Comparison of ENCODE assay signal across 9 mouse cellular contexts in the genomic region with DNA sequence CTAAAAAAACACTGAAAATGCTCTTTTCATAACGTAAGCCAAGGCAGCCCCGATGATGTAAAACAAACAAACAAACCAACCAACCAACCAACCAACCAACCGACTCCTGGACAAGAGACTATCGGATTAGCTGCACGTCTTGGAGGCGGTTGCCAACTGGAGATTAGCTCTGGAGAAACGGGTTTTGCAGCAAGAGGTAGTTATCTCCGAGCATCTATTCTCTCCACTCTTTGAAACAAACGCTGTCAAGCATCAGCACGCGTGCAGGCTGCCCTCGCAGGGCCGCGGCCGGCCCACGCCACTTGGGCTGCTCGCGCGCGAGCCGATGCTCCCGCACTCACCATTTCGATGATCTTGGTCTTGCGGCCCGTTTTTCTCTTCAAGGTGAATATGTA. TPM values are rescaled to one million over a fixed set of nuclear protein-coding genes. Genes with fewer than 3 reads are reported as not detected.
DNase-seq lines count a peak whose midpoint lies in the region; ATAC-seq lines count a peak whose summit lies in the region.
"Had no signal": no experiment of that assay in that cellular context is flagged by ENCODE, and none has a peak within 500 bp of the region (broad histone marks: within the 10 kb centered on the region; RNA-seq: fewer than 3 reads in every experiment).

No protein-coding gene starts in this region.

- H3K27ac ChIP-seq in neural tube, embryonic 11.5 days (ENCODE audit: low read depth, low read length) = peak overlapping the region; percentile 68
- H3K27ac ChIP-seq in embryonic facial prominence, embryonic 10.5 days (replicated peaks) = peak overlapping the region; percentile 89
- H3K27ac ChIP-seq in hindbrain, embryonic 15.5 days (replicated peaks) = peak overlapping the region; percentile 93

- DNase-seq in neural tube, embryonic 11.5 days (ENCODE audit: low spot score) = no peak
- no peak for DNase-seq in neural tube, embryonic 10.5 days (ENCODE audit: extremely low spot score, low spot score)
- no peak for DNase-seq in embryonic facial prominence, embryonic 10.5 days (ENCODE audit: low spot score)
- no peak for DNase-seq in frontal cortex, postnatal 25 days (ENCODE audit: low spot score in 2 of 2)
- no peak for DNase-seq in frontal cortex, postnatal 10 days (ENCODE audit: low spot score in 2 of 2)
- no peak for DNase-seq in cerebellum, postnatal 10 days

- WGBS in neural tube, embryonic 11.5 days = under 1% methylated on average over 25 of the region's 25 CpGs
- under 1% methylated on average over 25 of the region's 25 CpGs for WGBS in embryonic facial prominence, embryonic 10.5 days
- WGBS in hindbrain, embryonic 15.5 days = under 1% methylated on average over 25 of the region's 25 CpGs

- peak overlapping the region; percentile 74 for H3K9ac ChIP-seq in neural tube, embryonic 11.5 days (ENCODE audit: low read length)
- peak overlapping the region; percentile 87 for H3K9ac ChIP-seq in hindbrain, embryonic 15.5 days

- peak overlapping the region; percentile 72 for H3K4me3 ChIP-seq in neural tube, embryonic 11.5 days (ENCODE audit: low read depth, low read length)
- H3K4me3 ChIP-seq in embryonic facial prominence, embryonic 10.5 days = peak overlapping the region; percentile 81
- H3K4me3 ChIP-seq in hindbrain, embryonic 15.5 days = peak overlapping the region; percentile 85

- no peaks in the 10 kb centered on the region for H3K9me3 ChIP-seq in neural tube, embryonic 11.5 days (ENCODE audit: control insufficient read depth, low read length)
- peaks cover 2% of the 10 kb centered on the region; the same call in 1 of the 2 replicates for H3K9me3 ChIP-seq in embryonic facial prominence, embryonic 10.5 days
- no peaks in the 10 kb centered on the region for H3K9me3 ChIP-seq in hindbrain, embryonic 15.5 days

- H3K4me2 ChIP-seq in neural tube, embryonic 11.5 days (ENCODE audit: low read depth) = peak overlapping the region; percentile 46
- H3K4me2 ChIP-seq in hindbrain, embryonic 15.5 days = peak overlapping the region; percentile 62

- H3K4me1 ChIP-seq in neural tube, embryonic 11.5 days (ENCODE audit: control insufficient read depth, insufficient read depth, low read length) = no peaks in the 10 kb centered on the region
- no peaks in the 10 kb centered on the region for H3K4me1 ChIP-seq in embryonic facial prominence, embryonic 10.5 days
- peaks cover 18% of the 10 kb centered on the region for H3K4me1 ChIP-seq in hindbrain, embryonic 15.5 days (replicated peaks)

- no peaks in the 10 kb centered on the region for H3K27me3 ChIP-seq in neural tube, embryonic 11.5 days (ENCODE audit: control insufficient read depth, insufficient read depth, low read length)
- no peaks in the 10 kb centered on the region for H3K27me3 ChIP-seq in embryonic facial prominence, embryonic 10.5 days (replicated peaks; ENCODE audit: low read depth, poor library complexity, severe bottlenecking)
- H3K27me3 ChIP-seq in hindbrain, embryonic 15.5 days = no peaks in the 10 kb centered on the region

- no peaks in the 10 kb centered on the region for H3K36me3 ChIP-seq in neural tube, embryonic 11.5 days (ENCODE audit: control insufficient read depth, insufficient read depth, low read length)
- no peaks in the 10 kb centered on the region for H3K36me3 ChIP-seq in embryonic facial prominence, embryonic 10.5 days (replicated peaks)
- H3K36me3 ChIP-seq in hindbrain, embryonic 15.5 days = no peaks in the 10 kb centered on the region

- ATAC-seq in neural tube, embryonic 11.5 days (ENCODE audit: insufficient read depth, low FRiP score, low TSS enrichment) = no peak; the same call in 1 of the 2 replicates
- no peak for ATAC-seq in hindbrain, embryonic 15.5 days (ENCODE audit: low FRiP score, low read depth)
- peak; percentile 55 for ATAC-seq in megakaryocyte-erythroid progenitor cell, adult 5-6 weeks (replicated peaks; ENCODE audit: low FRiP score, low TSS enrichment, poor library complexity, severe bottlenecking)

RNA-seq across cellular contexts. Expression of gene Nt5c3, which starts 0.4 kb away (rescaled TPM):
- polyA plus RNA-seq in neural tube, embryonic 11.5 days (2014; fragmentation: Nextera tagmentation; extraction: Ambion mirVana) = 89.0 and 90.7 TPM in 2 replicates
- polyA plus RNA-seq in embryonic facial prominence, embryonic 10.5 days (2016; fragmentation: Nextera tagmentation; extraction: Ambion mirVana) = 57.4 and 57.9 TPM in 2 replicates
- 149 and 153 TPM in 2 replicates for polyA plus RNA-seq in hindbrain, embryonic 15.5 days (2015; fragmentation: Nextera tagmentation; extraction: Ambion mirVana)
- total RNA-seq in megakaryocyte-erythroid progenitor cell, adult 5-6 weeks (2014; fragmentation: Nextera tagmentation) = 86.6 and 123 TPM in 2 replicates
- total RNA-seq in megakaryocyte-erythroid progenitor cell, adult 5-6 weeks (2017) = 83.5 and 116 TPM in 2 replicates

RNA-seq across cellular contexts. Expression of gene Vmn1r4, which starts 0.5 kb away (rescaled TPM):
- 0.21 and 0.28 TPM in 2 replicates for polyA plus RNA-seq in neural tube, embryonic 11.5 days (2014; fragmentation: Nextera tagmentation; extraction: Ambion mirVana)
- 0.30 and 0.37 TPM in 2 replicates for polyA plus RNA-seq in embryonic facial prominence, embryonic 10.5 days (2016; fragmentation: Nextera tagmentation; extraction: Ambion mirVana)
- 0.50 and 0.53 TPM in 2 replicates for polyA plus RNA-seq in hindbrain, embryonic 15.5 days (2015; fragmentation: Nextera tagmentation; extraction: Ambion mirVana)
- total RNA-seq in megakaryocyte-erythroid progenitor cell, adult 5-6 weeks (2014; fragmentation: Nextera tagmentation) = not detected in 2 replicates
- 0.42 TPM in 1 of 2 replicates, not detected in the other for total RNA-seq in megakaryocyte-erythroid progenitor cell, adult 5-6 weeks (2017)

RNA-seq across cellular contexts. Expression of gene Vmn1r5, which starts 46.7 kb away (rescaled TPM):
- polyA plus RNA-seq in neural tube, embryonic 11.5 days (2014; fragmentation: Nextera tagmentation; extraction: Ambion mirVana) = not detected in 2 replicates
- not detected in 2 replicates for polyA plus RNA-seq in embryonic facial prominence, embryonic 10.5 days (2016; fragmentation: Nextera tagmentation; extraction: Ambion mirVana)
- polyA plus RNA-seq in hindbrain, embryonic 15.5 days (2015; fragmentation: Nextera tagmentation; extraction: Ambion mirVana) = not detected in 2 replicates
- not detected in 2 replicates for total RNA-seq in megakaryocyte-erythroid progenitor cell, adult 5-6 weeks (2014; fragmentation: Nextera tagmentation)
- not detected in 2 replicates for total RNA-seq in megakaryocyte-erythroid progenitor cell, adult 5-6 weeks (2017)
- total RNA-seq: hematopoietic stem cell, adult 5-6 weeks had no signal
